Mouse (Mus musculus) midbrain, embryonic 16.5 days (tissue): ENCODE measurements at regions not wholly inside any gene's neighbourhood (a gene's known extent, or its start where the extent isn't known, plus 50 kb on each side); places are given as distances from the start of the nearest gene placed in this dataset.

Experiments used
- ATAC-seq: fragments of 200-750 bp; cut with Nextera tagmentation; 2 replicates; pipeline ENCODE4 v1.8.0; 2017; ENCODE audit warnings: moderate TSS enrichment
- H3K27ac ChIP-seq: fragments of 300-500 bp; sonication (generic); 2 replicates; pipeline ENCODE4 v1.5.1; 2014; ENCODE audit warnings: mild to moderate bottlenecking, low read length, mixed read lengths
- H3K27me3 ChIP-seq: fragments of 300-500 bp; sonication (generic); 2 replicates; pipeline ENCODE4 v1.6.1; 2014; ENCODE audit warnings: low read depth, low read length, mixed read lengths; ENCODE audit not compliant: control insufficient read depth, insufficient read depth
- H3K36me3 ChIP-seq: fragments of 300-500 bp; sonication (generic); 2 replicates; pipeline ENCODE4 v1.6.1; 2014; ENCODE audit warnings: mild to moderate bottlenecking, low read length, moderate library complexity, mixed read lengths; ENCODE audit not compliant: control insufficient read depth, insufficient read depth
- H3K4me1 ChIP-seq: fragments of 300-500 bp; sonication (generic); 2 replicates; pipeline ENCODE4 v1.6.1; 2014; ENCODE audit warnings: mild to moderate bottlenecking, low read length, mixed read lengths; ENCODE audit not compliant: control insufficient read depth, insufficient read depth
- H3K4me2 ChIP-seq: fragments of 300-500 bp; sonication (generic); 2 replicates; pipeline ENCODE4 v1.6.1; 2014; ENCODE audit warnings: mild to moderate bottlenecking, low read length, mixed read lengths
- H3K4me3 ChIP-seq: fragments of 300-500 bp; sonication (generic); 2 replicates; pipeline ENCODE4 v1.5.1; 2014; ENCODE audit warnings: low read depth, mild to moderate bottlenecking, low read length, moderate library complexity, mixed read lengths
- H3K9ac ChIP-seq: fragments of 300-500 bp; sonication (generic); 2 replicates; pipeline ENCODE4 v1.6.1; 2014; ENCODE audit warnings: low read depth, low read length, mixed read lengths
- H3K9me3 ChIP-seq: fragments of 300-500 bp; sonication (generic); replicated peaks from 2 replicates; pipeline ENCODE4 v1.6.1; 2014; ENCODE audit warnings: mild to moderate bottlenecking, low read length, mixed read lengths; ENCODE audit not compliant: control insufficient read depth, poor library complexity, severe bottlenecking
- WGBS: fragments of 180-500 bp; shearing (Covaris S2); extraction: QIAGEN DNeasy Blood & Tissue Kit; methylation state at CpG from one replicate; pipeline ENCODE4 v1.1.7; 2014; 5-methylcytosine and 5-hydroxymethylcytosine counted together

DNA sequence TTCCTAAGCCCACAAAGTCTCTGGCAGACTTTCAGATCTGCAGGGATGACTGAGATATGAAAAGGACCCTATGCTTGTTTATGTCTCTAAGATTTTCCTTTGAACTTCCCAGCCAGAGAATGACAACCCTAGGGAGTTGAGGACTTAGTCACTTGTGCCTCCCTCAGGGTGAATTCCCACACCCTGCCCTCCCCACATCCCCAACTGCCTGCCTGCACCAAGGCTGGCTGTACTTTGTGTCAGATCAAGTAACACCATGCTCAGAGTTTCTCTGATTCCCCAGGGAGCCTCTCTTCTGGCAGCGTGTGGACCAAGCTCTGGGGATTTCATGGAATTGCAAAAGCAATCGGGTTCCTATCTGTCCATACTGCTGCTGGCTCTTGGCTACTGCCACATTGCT, 659.9 kb downstream of the Ets1 start:
- no peaks in the 10 kb centered on the region for H3K27me3 ChIP-seq
- no peak overlapping the region for H3K9ac ChIP-seq
- no peaks in the 10 kb centered on the region for H3K4me1 ChIP-seq
- no peak overlapping the region for H3K4me2 ChIP-seq
- no peaks in the 10 kb centered on the region for H3K9me3 ChIP-seq
- WGBS = 27% methylated on average over 2 of the region's 2 CpGs
- H3K4me3 ChIP-seq = no peak overlapping the region
- H3K27ac ChIP-seq = no peak overlapping the region
- H3K36me3 ChIP-seq = no peaks in the 10 kb centered on the region
- ATAC-seq = no peak

DNA sequence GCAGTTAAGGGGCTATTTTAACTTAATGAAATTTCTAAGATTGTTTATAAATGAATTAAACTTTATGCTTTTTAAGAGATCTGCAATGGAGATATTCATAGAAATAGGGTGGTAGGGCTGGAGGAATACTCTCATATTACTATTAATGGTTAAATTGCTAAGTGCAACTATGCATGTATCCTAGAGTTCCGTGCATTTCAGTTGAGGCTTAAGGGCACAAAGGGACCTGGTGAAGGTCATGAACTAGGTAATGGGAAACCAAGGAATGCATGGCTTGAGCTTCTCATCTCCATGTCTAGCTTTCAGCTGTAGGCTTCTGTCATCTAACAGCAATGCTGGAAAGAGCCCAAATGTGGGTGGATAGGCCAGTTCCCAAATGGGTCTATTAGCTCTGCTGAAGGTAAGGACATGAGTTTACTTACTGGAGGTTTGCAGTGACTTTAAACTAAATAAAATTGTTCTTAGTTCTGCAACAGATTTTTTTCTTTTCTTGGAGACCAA, 683.6 kb downstream of the Ets1 start:
- Histone ChIP-seq H3K9me3 (no peaks in the 10 kb centered on the region), H3K4me1 (no peaks in the 10 kb centered on the region), H3K9ac (no peak overlapping the region), H3K36me3 (no peaks in the 10 kb centered on the region), H3K4me3 (no peak overlapping the region), H3K4me2 (no peak overlapping the region), H3K27ac (no peak overlapping the region), H3K27me3 (no peaks in the 10 kb centered on the region)
- 88% methylated on average over 1 of the region's 1 CpGs for WGBS
- no peak for ATAC-seq

DNA sequence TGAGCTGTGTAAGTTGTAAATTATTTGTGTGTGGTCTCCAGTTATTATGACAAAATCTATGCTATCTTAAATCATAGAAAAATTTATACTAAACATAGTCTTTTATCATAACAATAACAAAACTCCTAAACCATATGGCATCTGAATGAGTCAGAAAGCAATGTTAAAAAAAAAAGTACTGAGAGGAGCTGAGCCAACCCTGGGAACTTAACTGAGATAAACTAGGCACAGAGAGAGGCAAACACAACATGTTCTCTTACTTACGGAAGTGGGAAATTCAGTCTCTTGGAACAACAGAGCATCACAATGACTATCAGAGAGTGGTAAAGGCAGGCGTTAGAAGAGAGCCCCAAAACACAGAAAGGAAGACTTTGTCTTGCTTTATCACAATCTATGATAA, 691.7 kb downstream of the Ets1 start:
- Histone ChIP-seq H3K27me3 (no peaks in the 10 kb centered on the region), H3K4me2 (no peak overlapping the region), H3K36me3 (no peaks in the 10 kb centered on the region), H3K27ac (no peak overlapping the region), H3K9ac (no peak overlapping the region), H3K4me1 (no peaks in the 10 kb centered on the region), H3K9me3 (no peaks in the 10 kb centered on the region), H3K4me3 (no peak overlapping the region)
- ATAC-seq = no peak
- 82% methylated on average over 2 of the region's 2 CpGs for WGBS

- ATAC-seq = no peak
- H3K27me3 ChIP-seq = no peaks in the 10 kb centered on the region
- no peaks in the 10 kb centered on the region for H3K4me1 ChIP-seq
- H3K9ac ChIP-seq = no peak overlapping the region
- H3K36me3 ChIP-seq = no peaks in the 10 kb centered on the region
- H3K27ac ChIP-seq = no peak overlapping the region
- no peak overlapping the region for H3K4me3 ChIP-seq
- no peaks in the 10 kb centered on the region for H3K9me3 ChIP-seq
- no peak overlapping the region for H3K4me2 ChIP-seq
Measured at GRCm38 (mm10) chr9:33350258-33350657, 714.2 kb downstream of the Ets1 start.

DNA sequence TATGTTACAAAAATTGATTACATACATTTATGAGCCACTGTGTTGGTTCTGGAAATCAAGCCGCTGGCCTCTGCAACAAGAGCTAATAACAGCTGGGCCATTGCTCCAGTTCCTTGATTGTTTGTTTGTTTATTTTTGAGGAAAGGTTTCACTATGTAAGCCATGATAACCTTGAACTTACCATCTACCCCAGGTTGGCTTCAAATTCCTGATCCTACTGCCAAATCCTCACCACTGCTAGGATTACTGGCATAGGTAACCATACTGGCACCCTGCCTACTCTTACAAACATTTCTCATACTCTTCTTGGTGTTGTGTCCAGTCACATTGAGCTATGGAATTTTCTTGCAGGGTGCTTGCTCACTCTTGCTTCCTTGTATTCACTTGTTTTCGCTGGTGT, 720.6 kb downstream of the Ets1 start:
- WGBS = 88% methylated on average over 2 of the region's 2 CpGs

DNA sequence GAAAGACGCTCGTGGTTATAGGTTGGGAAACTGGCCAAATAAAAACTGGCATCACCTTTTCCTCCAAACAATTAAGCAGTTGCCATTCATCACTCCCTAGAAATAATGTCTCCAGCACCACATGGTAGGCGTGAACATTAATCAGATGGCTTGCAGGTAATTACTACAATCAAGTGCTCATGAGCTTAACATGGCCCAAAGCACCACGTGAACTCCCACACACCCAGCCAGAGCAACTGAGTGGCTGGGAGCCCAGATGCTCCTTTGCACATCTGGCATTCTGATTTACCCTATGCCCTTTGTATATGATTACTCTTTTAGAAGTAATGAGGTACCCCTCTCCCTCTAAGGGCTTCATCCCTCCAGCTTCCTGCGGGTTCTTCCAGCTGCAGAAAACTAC, 724.9 kb downstream of the Ets1 start:
- 88% methylated on average over 5 of the region's 5 CpGs for WGBS
- Histone ChIP-seq H3K9ac (no peak overlapping the region), H3K27ac (no peak overlapping the region), H3K27me3 (no peaks in the 10 kb centered on the region), H3K4me3 (no peak overlapping the region), H3K9me3 (no peaks in the 10 kb centered on the region), H3K4me1 (no peaks in the 10 kb centered on the region), H3K4me2 (no peak overlapping the region), H3K36me3 (no peaks in the 10 kb centered on the region)
- no peak for ATAC-seq

More for the DNA sequence above, 720.6 kb downstream of the Ets1 start:
- Histone ChIP-seq H3K9me3 (no peaks in the 10 kb centered on the region), H3K4me2 (no peak overlapping the region), H3K9ac (no peak overlapping the region), H3K27ac (no peak overlapping the region), H3K4me3 (no peak overlapping the region), H3K27me3 (no peaks in the 10 kb centered on the region), H3K36me3 (no peaks in the 10 kb centered on the region), H3K4me1 (no peaks in the 10 kb centered on the region)
- ATAC-seq = no peak

DNA sequence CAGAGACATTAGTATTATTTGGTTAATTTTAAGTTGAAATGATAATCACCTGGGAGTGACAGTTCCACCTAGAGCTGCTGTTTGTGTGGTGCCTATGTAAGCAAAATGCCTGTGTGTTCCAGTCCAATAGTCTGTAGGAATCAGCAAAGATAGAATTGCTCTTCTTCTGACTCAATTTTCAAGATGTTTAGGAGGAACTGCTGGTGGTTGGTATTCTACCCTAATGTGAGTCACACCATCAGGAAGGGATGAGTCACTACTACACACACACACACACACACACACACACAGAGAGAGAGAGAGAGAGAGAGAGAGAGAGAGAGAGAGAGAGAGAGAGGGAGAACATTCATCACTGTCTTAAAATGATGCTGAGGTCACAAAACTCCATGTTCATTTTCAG, 753.1 kb downstream of the Ets1 start:
- no peaks in the 10 kb centered on the region for H3K9me3 ChIP-seq
- H3K9ac ChIP-seq = no peak overlapping the region
- no peaks in the 10 kb centered on the region for H3K36me3 ChIP-seq

DNA sequence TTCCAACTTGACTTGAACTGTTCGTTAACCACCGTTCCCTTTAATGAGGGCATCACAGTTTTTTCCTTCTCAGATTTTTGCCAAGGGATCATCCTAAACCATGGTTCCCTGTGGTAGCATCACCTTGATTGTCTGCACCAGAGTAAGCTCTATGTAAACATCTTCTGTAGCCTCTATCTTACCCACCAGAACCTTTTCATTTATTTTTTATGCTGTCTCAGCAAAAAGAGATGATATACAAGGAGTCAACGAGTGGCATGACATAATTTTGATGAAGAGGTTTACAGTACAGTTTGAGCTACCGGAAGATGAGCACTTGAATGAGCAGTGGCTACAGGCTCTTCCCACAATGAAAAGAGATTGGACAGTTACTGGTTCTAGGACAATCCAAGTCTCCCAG, 768.7 kb downstream of the Ets1 start:
- no peak overlapping the region for H3K27ac ChIP-seq
- H3K4me3 ChIP-seq = no peak overlapping the region
- H3K27me3 ChIP-seq = no peaks in the 10 kb centered on the region
- no peaks in the 10 kb centered on the region; the same call in 1 of the 2 replicates for H3K9me3 ChIP-seq
- 89% methylated on average over 4 of the region's 4 CpGs for WGBS
- H3K36me3 ChIP-seq = no peaks in the 10 kb centered on the region
- H3K4me1 ChIP-seq = no peaks in the 10 kb centered on the region
- no peak overlapping the region for H3K9ac ChIP-seq
- no peak for ATAC-seq
- no peak overlapping the region for H3K4me2 ChIP-seq

More for the DNA sequence above, 753.1 kb downstream of the Ets1 start:
- Histone ChIP-seq H3K27ac (no peak overlapping the region), H3K4me3 (no peak overlapping the region), H3K4me2 (no peak overlapping the region), H3K4me1 (no peaks in the 10 kb centered on the region), H3K27me3 (no peaks in the 10 kb centered on the region)
- ATAC-seq = no peak

DNA sequence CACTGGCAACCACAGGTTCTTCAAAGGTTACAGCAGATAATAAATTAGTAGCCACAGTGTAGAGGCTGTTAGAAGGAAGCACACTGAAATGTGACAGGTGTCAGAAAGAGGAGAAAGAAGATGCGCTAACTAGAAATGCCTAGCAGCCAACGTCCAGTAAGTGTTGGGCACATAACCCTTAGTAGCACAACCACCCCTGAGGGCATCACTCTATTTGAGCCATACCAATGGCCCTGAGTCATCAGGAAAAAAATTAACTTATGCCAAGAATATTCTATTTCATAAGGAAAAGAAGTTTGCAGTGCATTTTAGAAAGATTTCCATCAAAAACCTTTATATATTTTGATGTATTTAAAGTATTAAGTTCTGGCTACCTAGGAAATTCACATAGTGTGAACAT, 771.5 kb downstream of the Ets1 start:
- H3K4me1 ChIP-seq = no peaks in the 10 kb centered on the region
- no peak overlapping the region for H3K27ac ChIP-seq
- no peaks in the 10 kb centered on the region for H3K27me3 ChIP-seq
- WGBS = 96% methylated on average over 2 of the region's 2 CpGs
- ATAC-seq = no peak
- no peaks in the 10 kb centered on the region for H3K36me3 ChIP-seq
- no peak overlapping the region for H3K4me3 ChIP-seq
- no peak overlapping the region for H3K9ac ChIP-seq
- H3K9me3 ChIP-seq = no peaks in the 10 kb centered on the region; the same call in 1 of the 2 replicates
- no peak overlapping the region for H3K4me2 ChIP-seq

DNA sequence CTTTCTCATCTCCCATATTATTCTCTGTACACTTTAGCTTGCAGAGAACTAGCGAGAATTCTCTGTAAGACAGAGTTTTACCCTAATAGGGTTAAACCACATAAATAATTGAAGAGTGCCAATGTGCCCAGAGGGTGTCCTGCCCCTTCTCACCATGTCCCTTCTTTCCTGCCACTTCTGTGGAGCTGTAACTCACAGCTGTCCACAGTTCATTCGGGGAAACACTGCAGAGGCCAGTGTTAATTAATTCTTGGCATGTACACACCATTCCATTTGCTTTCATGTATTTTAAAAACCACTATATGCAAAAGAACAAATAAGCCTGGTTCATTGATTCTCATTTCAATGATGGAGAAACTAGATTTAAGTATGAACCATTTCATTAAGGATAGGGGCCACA, 787.8 kb downstream of the Ets1 start:
- no peak overlapping the region for H3K4me2 ChIP-seq
- ATAC-seq = no peak
- H3K27me3 ChIP-seq = no peaks in the 10 kb centered on the region
- no peak overlapping the region for H3K9ac ChIP-seq
- no peak overlapping the region for H3K27ac ChIP-seq
- H3K9me3 ChIP-seq = no peaks in the 10 kb centered on the region
- H3K4me3 ChIP-seq = no peak overlapping the region
- no peaks in the 10 kb centered on the region for H3K36me3 ChIP-seq
- no peaks in the 10 kb centered on the region for H3K4me1 ChIP-seq
- WGBS = 37% methylated on average over 2 of the region's 2 CpGs
